8 mouse cellular contexts compared by ENCODE assay signal in the genomic region with DNA sequence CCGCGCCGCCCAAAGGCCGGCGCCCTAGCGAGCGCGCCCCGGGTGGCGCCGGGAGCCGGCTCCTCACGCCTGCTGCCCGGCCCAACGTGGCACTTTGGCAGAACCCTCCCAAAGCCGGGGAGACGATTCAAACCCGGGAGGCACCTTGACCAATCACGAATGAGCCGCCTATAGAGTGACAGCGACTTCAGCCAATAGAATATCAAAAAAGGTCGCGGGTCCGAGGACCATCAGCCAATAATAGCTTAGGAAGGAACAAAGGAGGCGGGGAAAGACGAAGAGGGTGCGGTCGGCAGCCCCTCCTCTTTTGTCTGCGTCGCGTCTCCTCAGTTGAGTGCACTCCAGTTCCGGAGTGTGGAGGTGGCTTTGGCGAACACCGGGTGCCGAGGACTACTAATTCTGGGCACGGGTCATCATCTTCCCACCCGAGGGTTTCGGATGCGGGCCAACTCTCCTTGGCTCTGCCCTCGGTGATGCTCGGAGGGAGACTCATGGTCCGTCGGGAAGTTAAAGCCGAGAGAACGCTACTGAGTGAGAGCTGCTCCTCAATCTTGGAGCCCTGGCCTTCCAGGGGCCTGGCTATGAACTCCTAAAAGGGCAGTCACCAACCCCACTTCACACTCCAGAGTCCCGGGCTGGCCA. TPM values are rescaled to one million over a fixed set of nuclear protein-coding genes. Genes with fewer than 3 reads are reported as not detected.
DNase-seq lines count a peak whose midpoint lies in the region; ATAC-seq lines count a peak whose summit lies in the region.

A gene (minus strand): TSS at position 113 of the 642 bp plus-strand sequence.
A gene (plus strand): TSS at position 310 of the 642 bp plus-strand sequence.

- H3K36me3 ChIP-seq in hindbrain, embryonic 14.5 days (replicated peaks; ENCODE audit: control insufficient read depth, insufficient read depth) = no peaks in the 10 kb centered on the region

- H3K9me3 ChIP-seq in hindbrain, embryonic 14.5 days (ENCODE audit: control insufficient read depth, low read length) = no peaks in the 10 kb centered on the region

- H3K4me1 ChIP-seq in hindbrain, embryonic 14.5 days (replicated peaks; ENCODE audit: control insufficient read depth, insufficient read depth, low read length) = peaks cover 24% of the 10 kb centered on the region

- H3K9ac ChIP-seq in hindbrain, embryonic 14.5 days = peak within 1 kb of the TSS; percentile 82

- H3K27ac ChIP-seq in hindbrain, embryonic 14.5 days = peak within 1 kb of the TSS; percentile 59

- ATAC-seq in hindbrain, embryonic 14.5 days (ENCODE audit: low FRiP score) = peak; percentile 98

- under 1% methylated on average over 46 of the region's 46 CpGs for WGBS in hindbrain, embryonic 14.5 days

- peak within 1 kb of the TSS; percentile 95 for H3K4me3 ChIP-seq in hindbrain, embryonic 14.5 days (replicated peaks; ENCODE audit: low read length)

- H3K4me2 ChIP-seq in hindbrain, embryonic 14.5 days (replicated peaks) = peak within 1 kb of the TSS; percentile 59

- H3K27me3 ChIP-seq in hindbrain, embryonic 14.5 days (ENCODE audit: control insufficient read depth, insufficient read depth, low read length) = no peaks in the 10 kb centered on the region

- DNase-seq in R1 (ENCODE audit: low read depth, low spot score) = peak; percentile 99
- DNase-seq in cerebellum, postnatal 25 days = peak; percentile 93
- peak; percentile 87 to 95 for DNase-seq in frontal cortex, postnatal 25 days (ENCODE audit: low spot score in 2 of 2)
- peak; percentile 100 for DNase-seq in hindbrain, embryonic 14.5 days (ENCODE audit: low spot score)
- DNase-seq in layer of hippocampus, postnatal 36 days = peak; percentile 92 to 95
- DNase-seq in lung, postnatal 36 days = peak; percentile 99
- DNase-seq in retina, postnatal 1 day = peak; percentile 99
- DNase-seq in urinary bladder, adult 18-20 months (ENCODE audit: low spot score in 2 of 2) = peak; percentile 93 to 95

RNA-seq across cellular contexts. Expression of the first gene that starts in this region (rescaled TPM):
- polyA plus RNA-seq in hindbrain, embryonic 14.5 days (2014; fragmentation: Nextera tagmentation; extraction: Ambion mirVana) = 19.6 and 23.1 TPM in 2 replicates
- total RNA-seq in layer of hippocampus, postnatal 36 days (2021) = 1 to 10 TPM; 4.6 to 5.6 TPM

RNA-seq across cellular contexts. Expression of the second gene that starts in this region (rescaled TPM):
- polyA plus RNA-seq in hindbrain, embryonic 14.5 days (2014; fragmentation: Nextera tagmentation; extraction: Ambion mirVana) = 0.31 and 0.37 TPM in 2 replicates
- total RNA-seq in layer of hippocampus, postnatal 36 days (2021) = 1 to 10 TPM; 1.8 to 2.0 TPM

Comparison
In these comparisons a context has a peak if more than half of its experiments do, and no peak if none do; other contexts are left out.
1. Peak in every context shown above with its lines: DNase-seq, ATAC-seq, H3K4me3 ChIP-seq and H3K27ac ChIP-seq.